Mouse (Mus musculus) C2C12 (cell line): ENCODE results near the gene Mmd. TPM values are rescaled to one million over a fixed set of nuclear protein-coding genes. Genes with fewer than 3 reads are reported as not detected.

ENCODE experiments used
- H3K27me3 ChIP-seq: one replicate; pipeline ENCODE4 v1.6.1; 2011; ENCODE audit not compliant: control insufficient read depth, insufficient read depth, insufficient read length
- H3K36me3 ChIP-seq: one replicate; pipeline ENCODE4 v1.6.1; 2011; ENCODE audit not compliant: control insufficient read depth, insufficient read depth
- H3K4me3 ChIP-seq: one replicate; pipeline ENCODE4 v1.5.1; 2011; ENCODE audit warnings: mild to moderate bottlenecking, control low read depth; ENCODE audit not compliant: poor library complexity, insufficient read depth, severe bottlenecking
- H3K79me2 ChIP-seq: one replicate; pipeline ENCODE4 v1.6.1; 2011; ENCODE audit not compliant: control insufficient read depth, insufficient read depth
- H3K79me3 ChIP-seq: one replicate; pipeline ENCODE4 v1.6.1; 2011; ENCODE audit warnings: low read depth, control low read depth
- H3ac ChIP-seq: one replicate; pipeline ENCODE3; 2011; ENCODE audit warnings: low read depth; ENCODE audit not compliant: control insufficient read depth, insufficient read length
- CEBPB ChIP-seq: IDR thresholded peaks from one replicate; pipeline ENCODE4 v1.6.1; 2011; ENCODE audit warnings: low read depth, mild to moderate bottlenecking, control low read depth, moderate library complexity
- CTCF ChIP-seq: IDR thresholded peaks from one replicate; pipeline ENCODE4 v1.5.1; 2011; ENCODE audit not compliant: control insufficient read depth, insufficient read depth, insufficient read length
- FOSL1 ChIP-seq: IDR thresholded peaks from one replicate; pipeline ENCODE4 v1.8.0; 2011; ENCODE audit warnings: mild to moderate bottlenecking, low read length; ENCODE audit not compliant: poor library complexity, insufficient read depth, severe bottlenecking
- MAX ChIP-seq: IDR thresholded peaks from one replicate; pipeline ENCODE4 v1.6.1; 2011; ENCODE audit warnings: mild to moderate bottlenecking, control low read depth
- MYOD1 ChIP-seq: IDR thresholded peaks from one replicate; pipeline ENCODE4 v1.6.1; 2011; ENCODE audit warnings: low read depth; ENCODE audit not compliant: control insufficient read depth, insufficient read length
- MYOG ChIP-seq: IDR thresholded peaks from one replicate; pipeline ENCODE4 v1.6.1; 2011; ENCODE audit not compliant: control insufficient read depth, insufficient read length; ENCODE audit errors: extremely low read depth
- USF1 ChIP-seq: IDR thresholded peaks from one replicate; pipeline ENCODE4 v1.6.1; 2011; ENCODE audit warnings: low read depth, mild to moderate bottlenecking, control low read depth, moderate library complexity
- polyA plus RNA-seq: library from polyadenylated mRNA; unstranded; fragments of >200 nt; fragmentation: generic; extraction: Trizol; gene quantifications from one replicate; pipeline ENCODE4 v1.2.1, GENCODE M21; 2012; ENCODE audit warnings: missing spikeins

Gene Mmd
- polyA plus RNA-seq, 1 experiment = 257 TPM

GRCm38 (mm10) chr11:90284623-90285022 is 35.4 kb downstream of the Mmd start:
- Histone ChIP-seq H3ac (no peak overlapping the region), H3K79me2 (no peaks in the 10 kb centered on the region), H3K36me3 (no peaks in the 10 kb centered on the region), H3K79me3 (no peaks in the 10 kb centered on the region), H3K27me3 (no peaks in the 10 kb centered on the region), H3K4me3 (no peak overlapping the region)
- TF ChIP-seq FOSL1 = no peak
- no peak for TF ChIP-seq MAX
- TF ChIP-seq MYOG = no peak
- no peak for TF ChIP-seq CEBPB
- TF ChIP-seq USF1 = no peak
- TF ChIP-seq CTCF = no peak
- no peak for TF ChIP-seq MYOD1

DNA sequence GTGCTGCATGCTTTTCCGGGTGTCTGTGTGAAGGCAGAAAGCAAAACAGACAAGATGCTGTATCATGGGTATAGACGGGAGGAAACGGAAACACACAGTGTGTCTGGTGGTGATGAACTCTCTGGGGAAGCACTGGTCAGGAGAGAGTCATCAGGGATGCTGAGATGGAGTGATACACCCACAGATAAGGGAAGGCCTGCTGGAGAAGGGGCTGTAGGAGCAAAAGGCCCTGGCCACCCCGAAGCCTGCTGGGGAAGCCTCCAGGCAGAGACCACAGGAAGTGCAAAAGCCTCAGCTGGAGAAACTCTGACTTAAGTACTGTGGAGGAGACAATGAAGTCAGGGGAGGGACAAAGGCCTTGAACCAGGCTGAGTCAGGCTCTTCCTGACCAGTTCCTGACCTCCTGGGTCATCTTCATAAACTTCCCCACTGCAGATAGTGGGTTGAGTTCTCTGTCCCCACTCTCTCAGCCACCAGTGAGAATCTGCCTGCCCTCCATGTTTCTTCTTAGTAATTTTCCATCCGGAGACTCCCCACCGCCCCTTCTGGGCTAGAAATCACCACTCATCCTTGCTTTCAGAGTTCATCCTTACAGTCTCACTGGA is 37.4 kb downstream of the Mmd start:
- Histone ChIP-seq H3K79me3 (no peaks in the 10 kb centered on the region), H3K36me3 (no peaks in the 10 kb centered on the region), H3K79me2 (no peaks in the 10 kb centered on the region), H3ac (no peak overlapping the region), H3K27me3 (no peaks in the 10 kb centered on the region), H3K4me3 (no peak overlapping the region)
- no peak for TF ChIP-seq MAX
- TF ChIP-seq CEBPB = no peak
- TF ChIP-seq CTCF = no peak
- TF ChIP-seq MYOG = no peak
- peak; percentile 77 for TF ChIP-seq FOSL1
- peak; percentile 11 for TF ChIP-seq MYOD1
- no peak for TF ChIP-seq USF1

GRCm38 (mm10) chr11:90291156-90291555 is 41.9 kb downstream of the Mmd start:
- no peak for TF ChIP-seq CEBPB
- no peak for TF ChIP-seq CTCF
- TF ChIP-seq USF1 = no peak
- TF ChIP-seq MYOG = no peak
- TF ChIP-seq MYOD1 = no peak
- no peak for TF ChIP-seq MAX
- TF ChIP-seq FOSL1 = no peak

DNA sequence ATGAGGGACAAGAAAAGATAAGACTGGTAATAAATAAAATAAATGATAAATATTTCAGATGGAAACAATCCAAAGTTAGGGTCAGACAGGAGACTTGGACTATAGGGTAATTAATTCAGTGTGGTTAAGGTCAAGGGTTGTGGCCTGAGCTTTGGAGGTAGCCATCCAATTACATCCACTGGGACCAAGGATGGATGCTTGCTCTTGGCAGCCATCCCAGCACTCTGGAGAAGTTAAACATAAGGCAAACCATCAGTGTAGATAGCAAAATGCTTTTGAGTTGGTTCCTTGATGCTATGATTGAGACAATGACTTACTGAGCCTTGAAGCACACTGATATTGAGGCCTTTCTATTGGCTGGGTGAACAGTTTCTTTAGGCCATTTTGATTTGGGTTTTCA is 43.5 kb downstream of the Mmd start:
- Histone ChIP-seq H3K79me2 (no peaks in the 10 kb centered on the region), H3K79me3 (no peaks in the 10 kb centered on the region), H3K36me3 (no peaks in the 10 kb centered on the region), H3K4me3 (no peak overlapping the region), H3ac (no peak overlapping the region), H3K27me3 (no peaks in the 10 kb centered on the region)
- TF ChIP-seq FOSL1 (no peak), CEBPB (no peak), MAX (no peak), MYOG (no peak), CTCF (no peak), MYOD1 (no peak), USF1 (no peak)

More at GRCm38 (mm10) chr11:90291156-90291555, 41.9 kb downstream of the Mmd start:
- H3K27me3 ChIP-seq = no peaks in the 10 kb centered on the region
- H3K79me3 ChIP-seq = no peaks in the 10 kb centered on the region
- H3ac ChIP-seq = no peak overlapping the region
- H3K79me2 ChIP-seq = no peaks in the 10 kb centered on the region
- no peak overlapping the region for H3K4me3 ChIP-seq
- no peaks in the 10 kb centered on the region for H3K36me3 ChIP-seq

DNA sequence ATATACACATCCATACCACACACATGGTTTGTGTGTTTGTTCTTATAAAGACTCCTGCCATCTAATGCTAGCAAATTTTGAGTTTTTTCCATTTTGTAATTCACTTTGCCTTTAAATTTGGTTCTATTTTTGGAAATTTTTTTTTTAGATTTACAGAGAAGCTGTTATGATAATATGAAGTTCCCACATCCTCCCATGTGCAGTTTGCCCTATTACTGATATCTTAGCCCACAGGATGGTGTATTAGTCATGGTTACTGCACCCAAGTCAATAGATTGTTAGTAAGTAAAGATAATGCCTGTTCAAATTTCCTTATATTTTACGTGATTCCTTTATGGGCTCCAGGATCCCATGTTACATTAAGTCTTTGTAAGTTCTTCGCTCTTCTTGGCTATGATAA is 45.4 kb downstream of the Mmd start:
- no peak for TF ChIP-seq MYOG
- no peaks in the 10 kb centered on the region for H3K27me3 ChIP-seq
- H3K36me3 ChIP-seq = no peaks in the 10 kb centered on the region
- H3ac ChIP-seq = no peak overlapping the region
- H3K4me3 ChIP-seq = no peak overlapping the region
- no peaks in the 10 kb centered on the region for H3K79me2 ChIP-seq
- no peaks in the 10 kb centered on the region for H3K79me3 ChIP-seq

GRCm38 (mm10) chr11:90306067-90306466 is 56.8 kb downstream of the Mmd start:
- no peaks in the 10 kb centered on the region for H3K79me2 ChIP-seq
- no peaks in the 10 kb centered on the region for H3K79me3 ChIP-seq
- TF ChIP-seq USF1 = no peak
- no peak for TF ChIP-seq MAX
- TF ChIP-seq FOSL1 = no peak
- no peak for TF ChIP-seq CEBPB
- no peak for TF ChIP-seq MYOG
- TF ChIP-seq MYOD1 = no peak
- TF ChIP-seq CTCF = no peak
- H3K36me3 ChIP-seq = no peaks in the 10 kb centered on the region
- H3K27me3 ChIP-seq = no peaks in the 10 kb centered on the region
- H3K4me3 ChIP-seq = no peak overlapping the region
- H3ac ChIP-seq = no peak overlapping the region
